Mouse (Mus musculus) erythroblast, embryonic 14.5 days (primary cell): ENCODE results near the gene Sema3d.

Source experiments
- GATA1 ChIP-seq: IDR thresholded peaks from 2 replicates; pipeline ENCODE4 v1.6.1; 2012; ENCODE audit warnings: low read length, inconsistent platforms, mixed read lengths
- TAL1 ChIP-seq: IDR thresholded peaks from 3 replicates; pipeline ENCODE4 v1.6.1; 2012; ENCODE audit warnings: low read length, inconsistent platforms, mixed read lengths

DNA sequence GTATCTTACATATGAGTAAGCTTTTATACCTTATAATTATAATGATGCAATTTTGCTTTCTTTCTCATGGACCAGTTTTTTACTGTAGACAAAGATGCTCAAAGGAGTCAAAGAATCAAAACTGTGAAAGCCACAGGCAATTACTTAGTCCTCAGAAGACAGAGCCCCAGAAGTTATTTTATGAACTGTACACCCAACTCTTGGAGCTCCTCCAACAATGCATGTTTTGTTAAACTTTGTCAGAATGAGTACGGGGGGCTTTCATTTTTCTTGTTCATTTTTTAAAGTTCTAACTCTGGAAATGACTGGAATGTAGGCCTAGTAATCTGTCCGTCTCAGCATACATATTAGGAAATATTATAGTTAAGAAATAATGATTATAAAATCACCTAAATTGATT, 16.1 kb downstream of the Sema3d start:
- TF ChIP-seq TAL1 (no peak), GATA1 (no peak)
